Mouse (Mus musculus): Measurements from ENCODE around the gene Tst.

GRCm38 (mm10) chr15:78355548-78355947 is 50.2 kb downstream of the Tst start:
- TF ChIP-seq CTCF (IDR thresholded peaks at IDR 0.05; ENCODE audit: control insufficient read depth, insufficient read depth, insufficient replicate concordance, low read depth, low read length) (no peak), POLR2A (IDR thresholded peaks at IDR 0.05; ENCODE audit: control insufficient read depth, low read depth, low read length) (no peak)
